Comparison of ENCODE assay signal across 8 mouse cellular contexts in the genomic region with DNA sequence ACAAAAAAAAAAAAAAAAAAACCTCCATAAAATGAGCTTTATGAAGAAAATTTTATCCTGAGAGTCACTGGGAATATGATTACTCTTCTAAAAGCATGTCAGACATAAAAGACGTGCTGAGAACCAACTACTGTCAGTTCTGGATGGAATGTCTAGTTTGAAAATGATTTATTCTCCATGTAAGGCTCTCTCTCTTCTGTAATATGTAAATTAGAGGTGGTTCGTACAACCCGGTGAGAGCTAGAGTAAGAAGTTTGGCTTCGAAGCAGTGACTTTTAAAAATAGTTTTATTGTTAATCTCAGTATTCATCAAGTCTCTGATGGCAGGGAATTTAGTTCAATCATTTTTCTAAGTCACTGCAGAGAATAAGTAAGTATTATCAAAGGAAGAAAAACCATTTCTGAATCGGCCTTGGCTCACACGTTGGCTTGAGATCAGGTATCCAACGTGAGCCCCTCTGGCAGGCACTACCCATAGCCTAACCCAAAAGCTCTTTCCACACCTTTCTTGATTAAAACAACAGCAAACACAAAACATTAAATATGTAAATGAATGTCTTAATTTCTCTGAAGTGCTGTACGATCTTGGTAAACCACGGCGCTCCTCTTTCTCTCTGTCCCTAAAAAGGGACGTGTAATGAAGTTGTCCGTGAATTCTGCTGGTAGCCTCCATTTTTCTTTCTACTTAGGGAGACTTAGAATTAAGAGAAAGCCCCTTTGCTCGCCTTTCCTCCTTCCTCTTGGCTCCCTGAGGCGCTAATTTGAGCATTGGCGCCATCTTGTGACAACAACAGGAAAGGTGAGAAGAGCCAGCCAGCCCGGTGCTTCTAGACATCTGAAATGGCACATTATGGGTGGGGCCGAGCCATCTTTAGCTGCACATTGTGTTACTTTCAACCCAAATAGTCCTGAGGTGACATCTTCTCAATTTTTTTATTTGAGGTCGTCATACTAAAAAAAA. TPM values are rescaled to one million over a fixed set of nuclear protein-coding genes. Genes with fewer than 3 reads are reported as not detected.
A peak's percentile ranks its signal among the peaks of the same experiment; 100 is the strongest.
DNase-seq lines count a peak whose midpoint lies in the region; ATAC-seq lines count a peak whose summit lies in the region.

No protein-coding gene starts in this region.

- H3K27me3 ChIP-seq in hindbrain, embryonic 11.5 days (ENCODE audit: control insufficient read depth, insufficient read depth, low read length) = no peaks in the 10 kb centered on the region
- H3K27me3 ChIP-seq in lung, embryonic 16.5 days (ENCODE audit: control insufficient read depth, insufficient read depth, low read depth, low read length) = no peaks in the 10 kb centered on the region

- no peak overlapping the region for H3K4me2 ChIP-seq in hindbrain, embryonic 11.5 days (replicated peaks; ENCODE audit: low read depth, low read length)
- peak overlapping the region; percentile 57 for H3K4me2 ChIP-seq in lung, embryonic 16.5 days (ENCODE audit: low read depth, low read length)

- H3K36me3 ChIP-seq in hindbrain, embryonic 11.5 days (ENCODE audit: control insufficient read depth, insufficient read depth, low read length) = no peaks in the 10 kb centered on the region
- no peaks in the 10 kb centered on the region for H3K36me3 ChIP-seq in lung, embryonic 16.5 days (ENCODE audit: control insufficient read depth, insufficient read depth, low read length)

- peak; percentile 73 for DNase-seq in MEL-GATA-1-ER (ENCODE audit: extremely low read depth, low read depth)
- peak; percentile 69 to 74 for DNase-seq in cerebellum, adult 18-20 months
- DNase-seq in frontal cortex, adult 2 months (ENCODE audit: extremely low spot score in 1 of 2, low spot score in 1 of 2) = peak; percentile 49 to 92
- DNase-seq in hindbrain, embryonic 11.5 days (ENCODE audit: low spot score) = peak; percentile 87
- DNase-seq in layer of hippocampus, adult 9-11 months = peak; percentile 54
- DNase-seq in ovary, postnatal 10 days (ENCODE audit: low spot score) = peak; percentile 67
- DNase-seq in thymus, postnatal 0 days (ENCODE audit: low spot score) = peak; percentile 84

- no peaks in the 10 kb centered on the region for H3K4me1 ChIP-seq in hindbrain, embryonic 11.5 days (replicated peaks; ENCODE audit: control insufficient read depth, insufficient read depth, low read length)
- peaks cover 8% of the 10 kb centered on the region; the same call in 1 of the 2 replicates for H3K4me1 ChIP-seq in lung, embryonic 16.5 days (replicated peaks; ENCODE audit: control insufficient read depth, insufficient read depth, low read length)

- WGBS in hindbrain, embryonic 11.5 days = 25% methylated on average over 18 of the region's 18 CpGs
- 19% methylated on average over 18 of the region's 18 CpGs for WGBS in lung, embryonic 16.5 days

- ATAC-seq in hindbrain, embryonic 11.5 days (ENCODE audit: low FRiP score) = peak; percentile 49
- ATAC-seq in lung, embryonic 16.5 days (ENCODE audit: low read depth) = peak; percentile 65

- H3K27ac ChIP-seq in hindbrain, embryonic 11.5 days (ENCODE audit: low read depth, low read length) = no peak overlapping the region
- no peak overlapping the region for H3K27ac ChIP-seq in lung, embryonic 16.5 days (ENCODE audit: low read length)

- no peak overlapping the region for H3K9ac ChIP-seq in hindbrain, embryonic 11.5 days (ENCODE audit: low read depth, low read length)
- H3K9ac ChIP-seq in lung, embryonic 16.5 days (ENCODE audit: low read length) = peak overlapping the region; percentile 45; the same call in 1 of the 2 replicates

- no peak overlapping the region for H3K4me3 ChIP-seq in hindbrain, embryonic 11.5 days (ENCODE audit: low read depth, low read length)
- peak overlapping the region; percentile 33 for H3K4me3 ChIP-seq in lung, embryonic 16.5 days (ENCODE audit: low read length)

- H3K9me3 ChIP-seq in hindbrain, embryonic 11.5 days (ENCODE audit: control insufficient read depth, low read length) = no peaks in the 10 kb centered on the region
- no peaks in the 10 kb centered on the region for H3K9me3 ChIP-seq in lung, embryonic 16.5 days (ENCODE audit: control insufficient read depth, low read length)

RNA-seq across cellular contexts. Expression of a gene that starts 44.1 kb away (rescaled TPM):
- 40.2 and 47.4 TPM in 2 replicates for polyA plus RNA-seq in frontal cortex, adult 2 months (2012; rRNA removed)
- polyA plus RNA-seq in hindbrain, embryonic 11.5 days (2014; fragmentation: Nextera tagmentation; extraction: Ambion mirVana) = 19.3 and 20.6 TPM in 2 replicates
- polyA plus RNA-seq in lung, embryonic 16.5 days (2015; fragmentation: Nextera tagmentation; extraction: Ambion mirVana) = 37.6 and 39.7 TPM in 2 replicates
- 47.9 and 53.0 TPM in 2 replicates for polyA plus RNA-seq in thymus, postnatal 0 days (2015; fragmentation: Nextera tagmentation; extraction: Ambion mirVana)

RNA-seq across cellular contexts. Expression of a gene that starts 44.4 kb away (rescaled TPM):
- not detected in 2 replicates for polyA plus RNA-seq in frontal cortex, adult 2 months (2012; rRNA removed)
- polyA plus RNA-seq in hindbrain, embryonic 11.5 days (2014; fragmentation: Nextera tagmentation; extraction: Ambion mirVana) = not detected in 2 replicates
- polyA plus RNA-seq in lung, embryonic 16.5 days (2015; fragmentation: Nextera tagmentation; extraction: Ambion mirVana) = not detected in 2 replicates
- not detected in 2 replicates for polyA plus RNA-seq in thymus, postnatal 0 days (2015; fragmentation: Nextera tagmentation; extraction: Ambion mirVana)
